ENCODE assay signal across 9 mouse cellular contexts in genomic region chr8:110808495-110809472, GRCm38 (mm10). TPM values are rescaled to one million over a fixed set of nuclear protein-coding genes. Genes with fewer than 3 reads are reported as not detected.
DNase-seq lines count a peak whose midpoint lies in the region; ATAC-seq and TF ChIP-seq lines count a peak whose summit lies in the region.
"Had no signal": no experiment of that assay in that cellular context is flagged by ENCODE, and none has a peak within 500 bp of the region (broad histone marks: within the 10 kb centered on the region; RNA-seq: fewer than 3 reads in every experiment).

No protein-coding gene starts in this region.

- intact Hi-C loops in left cerebral cortex, adult 2 months (cut with DNase I): no loop called here
- intact Hi-C loops in left cerebral cortex, postnatal 4 days (cut with DNase I): no loop called here

- peaks cover 42% of the 10 kb centered on the region for H3K4me1 ChIP-seq in kidney, embryonic 15.5 days
- H3K4me1 ChIP-seq in small intestine, adult 2 months (ENCODE audit: control insufficient read depth, insufficient read depth, insufficient read length, low read length): peaks cover 5% of the 10 kb centered on the region; the same call in 1 of the 2 replicates
- H3K4me1 ChIP-seq: liver, embryonic 15.5 days had no signal

- in situ Hi-C loops in Patski (cut with MboI; ENCODE audit: low pct_unique_long_range_greater_than_20kb): no loop called here

- peaks cover 52% of the 10 kb centered on the region for H3K36me3 ChIP-seq in kidney, embryonic 15.5 days
- peaks cover 42% of the 10 kb centered on the region for H3K36me3 ChIP-seq in small intestine, adult 2 months (ENCODE audit: control insufficient read depth, insufficient read depth, low read length)

- POLR2A ChIA-PET in Patski (lab: Charles Lee): interaction anchor here (0.7 to 3.9 kb wide), 6 partner anchors 14 to 35 kb away, joined by 3 to 23 read pairs (median 3); no protein-coding TSS in a partner anchor

- TF ChIP-seq CTCF in left cerebral cortex, adult 2 months (IDR thresholded peaks at IDR 0.05): no peak
- no peak for TF ChIP-seq CTCF in Patski (IDR thresholded peaks at IDR 0.05)
- TF ChIP-seq CTCF in small intestine, adult 2 months (IDR thresholded peaks at IDR 0.05; ENCODE audit: extremely low read depth, insufficient read length, insufficient replicate concordance, low read depth, low read length): no peak

- no peak overlapping the region for H3K4me2 ChIP-seq in kidney, embryonic 15.5 days
- H3K4me2 ChIP-seq: liver, embryonic 15.5 days had no signal

- H3K9me3 ChIP-seq in kidney, embryonic 15.5 days (replicated peaks): no peaks in the 10 kb centered on the region
- H3K9me3 ChIP-seq: liver, embryonic 15.5 days had no signal

- H3K9ac ChIP-seq in kidney, embryonic 15.5 days: 0 out of 2 replicates have a peak overlapping the region, but pooled peaks have one; percentile 2
- H3K9ac ChIP-seq: liver, embryonic 15.5 days had no signal

- no peak overlapping the region for H3K4me3 ChIP-seq in left cerebral cortex, adult 2 months
- H3K4me3 ChIP-seq in kidney, embryonic 15.5 days (replicated peaks): no peak overlapping the region
- no peak overlapping the region for H3K4me3 ChIP-seq in small intestine, adult 2 months (ENCODE audit: low read depth, low read length)
- H3K4me3 ChIP-seq: liver, embryonic 15.5 days had no signal

- peak in 1 of 2 experiments; percentile 30 for DNase-seq in left cerebral cortex, adult 2 months (ENCODE audit: extremely low spot score in 1 of 2, low spot score in 2 of 2)
- DNase-seq in left cerebral cortex, postnatal 4 days: no peak
- peak; percentile 89 for DNase-seq in Patski (ENCODE audit: low read depth, low spot score)
- peak; percentile 7 for DNase-seq in forelimb bud, embryonic 11.5 days (ENCODE audit: low read depth, low spot score)
- DNase-seq in spleen, postnatal 36 days (ENCODE audit: low spot score in 2 of 2): no peak
- no peak for DNase-seq in thymus, postnatal 14 days

- TF ChIP-seq POLR2A in small intestine, adult 2 months (IDR thresholded peaks at IDR 0.05; ENCODE audit: low read depth, low read length): no peak

- 46% methylated on average over 13 of the region's 13 CpGs for WGBS in kidney, embryonic 15.5 days
- WGBS in small intestine, adult 2 months: 59% methylated on average over 13 of the region's 13 CpGs

- peak; percentile 82 for ATAC-seq in Patski
- peak; percentile 41 for ATAC-seq in kidney, embryonic 15.5 days (replicated peaks; ENCODE audit: low FRiP score)

- peak overlapping the region; percentile 67 for H3K27ac ChIP-seq in left cerebral cortex, adult 2 months
- H3K27ac ChIP-seq in kidney, embryonic 15.5 days: peak overlapping the region; percentile 76
- H3K27ac ChIP-seq in small intestine, adult 2 months (ENCODE audit: insufficient read depth, low read depth, low read length): peak overlapping the region; percentile 40; the same call in 1 of the 2 replicates
- H3K27ac ChIP-seq: liver, embryonic 15.5 days had no signal

- CTCF ChIA-PET in Patski (lab: Charles Lee): interaction anchor here (0.7 to 1.6 kb wide), 3 partner anchors 15 to 24 kb away, joined by 3 to 9 read pairs (median 3); no protein-coding TSS in a partner anchor

- no peaks in the 10 kb centered on the region for H3K27me3 ChIP-seq in Patski
- H3K27me3 ChIP-seq in kidney, embryonic 15.5 days: no peaks in the 10 kb centered on the region
- H3K27me3 ChIP-seq in small intestine, adult 2 months (ENCODE audit: control insufficient read depth, insufficient read depth, low read length): no peaks in the 10 kb centered on the region
- H3K27me3 ChIP-seq: liver, embryonic 15.5 days had no signal

RNA-seq across cellular contexts. Expression of gene Il34, which starts 3.1 kb away (rescaled TPM):
- 100 to 1,000 TPM; 103 TPM for total RNA-seq in left cerebral cortex, adult 2 months (2021)
- total RNA-seq in left cerebral cortex, postnatal 4 days (2021): 10 to 100 TPM; 13.8 to 14.2 TPM
- polyA plus RNA-seq in Patski (2021): 35.6 TPM
- polyA plus RNA-seq in kidney, embryonic 15.5 days (2015; fragmentation: Nextera tagmentation; extraction: Ambion mirVana): 1.8 and 2.0 TPM in 2 replicates
- 7.6 and 16.7 TPM in 2 replicates for polyA plus RNA-seq in small intestine, adult 2 months (2012; rRNA removed)

RNA-seq across cellular contexts. Expression of gene Cog4, which starts 37.6 kb away (rescaled TPM):
- total RNA-seq in left cerebral cortex, adult 2 months (2021): 10 to 100 TPM; 49.0 to 59.1 TPM
- total RNA-seq in left cerebral cortex, postnatal 4 days (2021): 10 to 100 TPM; 46.8 to 47.7 TPM
- 95.9 TPM for polyA plus RNA-seq in Patski (2021)
- polyA plus RNA-seq in kidney, embryonic 15.5 days (2015; fragmentation: Nextera tagmentation; extraction: Ambion mirVana): 77.1 and 77.3 TPM in 2 replicates
- polyA plus RNA-seq in small intestine, adult 2 months (2012; rRNA removed): 13.5 and 21.6 TPM in 2 replicates

RNA-seq across cellular contexts. Expression of gene Sf3b3, which starts 37.8 kb away (rescaled TPM):
- 10 to 100 TPM; 61.8 to 66.5 TPM for total RNA-seq in left cerebral cortex, adult 2 months (2021)
- total RNA-seq in left cerebral cortex, postnatal 4 days (2021): 10 to 100 TPM; 82.3 to 83.9 TPM
- polyA plus RNA-seq in Patski (2021): 129 TPM
- 161 and 167 TPM in 2 replicates for polyA plus RNA-seq in kidney, embryonic 15.5 days (2015; fragmentation: Nextera tagmentation; extraction: Ambion mirVana)
- polyA plus RNA-seq in small intestine, adult 2 months (2012; rRNA removed): 9.1 and 14.4 TPM in 2 replicates

Comparison
In these comparisons a context has a peak if more than half of its experiments do, and no peak if none do; other contexts are left out.
1. DNase-seq: peak in Patski (single experiment) and forelimb bud, embryonic 11.5 days (single experiment); none in left cerebral cortex, postnatal 4 days (single experiment), spleen, postnatal 36 days (0 of 2) and thymus, postnatal 14 days (single experiment).
2. Peak in every context shown above with its lines, with median percentiles within 50 percentile points of each other: H3K27ac ChIP-seq.